Mouse (Mus musculus) intestine, embryonic 16.5 days (tissue): ENCODE measurements at regions not wholly inside any gene's neighbourhood (a gene's known extent, or its start where the extent isn't known, plus 50 kb on each side); places are given as distances from the start of the nearest gene placed in this dataset.

ENCODE experiments used
- ATAC-seq: fragments of 200-750 bp; cut with Nextera tagmentation; 2 replicates; pipeline ENCODE4 v1.8.0; 2017; ENCODE audit warnings: moderate TSS enrichment, moderate library complexity
- H3K27ac ChIP-seq: fragments of 300-500 bp; sonication (generic); 2 replicates; pipeline ENCODE4 v1.5.1; 2014; ENCODE audit warnings: mild to moderate bottlenecking, low read length
- H3K27me3 ChIP-seq: fragments of 300-500 bp; sonication (generic); replicated peaks from 2 replicates; pipeline ENCODE4 v1.6.1; 2014; ENCODE audit warnings: low read length, control low read depth, mixed read lengths; ENCODE audit not compliant: control insufficient read depth, insufficient read depth
- H3K36me3 ChIP-seq: fragments of 300-500 bp; sonication (generic); 2 replicates; pipeline ENCODE4 v1.6.1; 2014; ENCODE audit warnings: low read length, control low read depth; ENCODE audit not compliant: control insufficient read depth, insufficient read depth
- H3K4me1 ChIP-seq: fragments of 300-500 bp; sonication (generic); 2 replicates; pipeline ENCODE4 v1.6.1; 2014; ENCODE audit warnings: low read length, control low read depth, mixed read lengths; ENCODE audit not compliant: control insufficient read depth, insufficient read depth
- H3K4me2 ChIP-seq: fragments of 300-500 bp; sonication (generic); 2 replicates; pipeline ENCODE4 v1.6.1; 2014; ENCODE audit warnings: low read depth, low read length, control low read depth
- H3K4me3 ChIP-seq: fragments of 300-500 bp; sonication (generic); 2 replicates; pipeline ENCODE4 v1.5.1; 2014; ENCODE audit warnings: mild to moderate bottlenecking, low read length
- H3K9ac ChIP-seq: fragments of 300-500 bp; sonication (generic); 2 replicates; pipeline ENCODE4 v1.6.1; 2014; ENCODE audit warnings: low read depth, low read length
- H3K9me3 ChIP-seq: fragments of 300-500 bp; sonication (generic); 2 replicates; pipeline ENCODE4 v1.6.1; 2016; ENCODE audit warnings: low read length, control low read depth; ENCODE audit not compliant: control insufficient read depth
- WGBS: fragments of 180-500 bp; shearing (Covaris S2); extraction: QIAGEN DNeasy Blood & Tissue Kit; methylation state at CpG from one replicate; pipeline ENCODE4 v1.1.7; 2014; 5-methylcytosine and 5-hydroxymethylcytosine counted together

- no peak overlapping the region for H3K27ac ChIP-seq
- no peak overlapping the region for H3K9ac ChIP-seq
- no peak overlapping the region for H3K4me2 ChIP-seq
- H3K36me3 ChIP-seq: no peaks in the 10 kb centered on the region
- H3K27me3 ChIP-seq: no peaks in the 10 kb centered on the region
- no peaks in the 10 kb centered on the region for H3K4me1 ChIP-seq
- H3K9me3 ChIP-seq: no peaks in the 10 kb centered on the region
- H3K4me3 ChIP-seq: no peak overlapping the region
- no peak for ATAC-seq
- WGBS: 72% methylated on average over 7 of the region's 7 CpGs
These were observed 138.4 kb upstream of the Med14 start for GRCm38 (mm10) chrX:12900256-12900655.

GRCm38 (mm10) chrX:12891468-12891867, 129.6 kb upstream of the Med14 start:
- no peak for ATAC-seq
- H3K4me1 ChIP-seq: no peaks in the 10 kb centered on the region
- H3K4me2 ChIP-seq: no peak overlapping the region
- 72% methylated on average over 7 of the region's 7 CpGs for WGBS
- H3K27me3 ChIP-seq: no peaks in the 10 kb centered on the region
- H3K9me3 ChIP-seq: no peaks in the 10 kb centered on the region
- H3K36me3 ChIP-seq: no peaks in the 10 kb centered on the region
- H3K27ac ChIP-seq: no peak overlapping the region
- no peak overlapping the region for H3K9ac ChIP-seq
- no peak overlapping the region for H3K4me3 ChIP-seq

GRCm38 (mm10) chrX:12889482-12889808, 127.6 kb upstream of the Med14 start:
- ATAC-seq: no peak
- Histone ChIP-seq H3K9ac (no peak overlapping the region), H3K36me3 (no peaks in the 10 kb centered on the region), H3K4me1 (no peaks in the 10 kb centered on the region), H3K9me3 (no peaks in the 10 kb centered on the region), H3K4me2 (no peak overlapping the region), H3K27me3 (no peaks in the 10 kb centered on the region), H3K27ac (no peak overlapping the region), H3K4me3 (no peak overlapping the region)
- WGBS: 76% methylated on average over 3 of the region's 3 CpGs

GRCm38 (mm10) chrX:12888708-12889481, 127.0 kb upstream of the Med14 start:
- no peak overlapping the region for H3K27ac ChIP-seq
- no peak overlapping the region for H3K9ac ChIP-seq
- ATAC-seq: no peak
- H3K27me3 ChIP-seq: no peaks in the 10 kb centered on the region
- 63% methylated on average over 3 of the region's 3 CpGs for WGBS
- no peaks in the 10 kb centered on the region for H3K9me3 ChIP-seq
- no peaks in the 10 kb centered on the region for H3K36me3 ChIP-seq
- no peaks in the 10 kb centered on the region for H3K4me1 ChIP-seq
- H3K4me3 ChIP-seq: no peak overlapping the region
- H3K4me2 ChIP-seq: no peak overlapping the region

- Histone ChIP-seq H3K4me2 (no peak overlapping the region), H3K9ac (no peak overlapping the region), H3K27ac (no peak overlapping the region), H3K36me3 (no peaks in the 10 kb centered on the region), H3K9me3 (no peaks in the 10 kb centered on the region), H3K4me3 (no peak overlapping the region), H3K4me1 (no peaks in the 10 kb centered on the region), H3K27me3 (no peaks in the 10 kb centered on the region)
- no peak for ATAC-seq
- WGBS: 62% methylated on average over 11 of the region's 11 CpGs
These were observed 126.3 kb upstream of the Med14 start for GRCm38 (mm10) chrX:12888010-12888707.

- H3K36me3 ChIP-seq: no peaks in the 10 kb centered on the region
- no peaks in the 10 kb centered on the region for H3K27me3 ChIP-seq
- H3K9me3 ChIP-seq: no peaks in the 10 kb centered on the region
- H3K9ac ChIP-seq: no peak overlapping the region
- WGBS: 50% methylated on average over 2 of the region's 2 CpGs
- no peak overlapping the region for H3K4me2 ChIP-seq
- no peaks in the 10 kb centered on the region for H3K4me1 ChIP-seq
- no peak overlapping the region for H3K27ac ChIP-seq
- no peak overlapping the region for H3K4me3 ChIP-seq
- ATAC-seq: no peak
These were observed 125.6 kb upstream of the Med14 start for GRCm38 (mm10) chrX:12887516-12887915.

- 28% methylated on average over 18 of the region's 18 CpGs for WGBS
- ATAC-seq: 0 out of 2 replicates have a peak, but pooled peaks have one; percentile 11
- H3K4me1 ChIP-seq: no peaks in the 10 kb centered on the region
- H3K4me3 ChIP-seq: peak overlapping the region; percentile 23
- H3K4me2 ChIP-seq: peak overlapping the region; percentile 38
- H3K9ac ChIP-seq: no peak overlapping the region
- no peak overlapping the region for H3K27ac ChIP-seq
- no peaks in the 10 kb centered on the region for H3K9me3 ChIP-seq
- H3K36me3 ChIP-seq: no peaks in the 10 kb centered on the region
- no peaks in the 10 kb centered on the region for H3K27me3 ChIP-seq
These were observed 124.5 kb upstream of the Med14 start for GRCm38 (mm10) chrX:12886160-12887048.

GRCm38 (mm10) chrX:12879233-12879632, 117.4 kb upstream of the Med14 start:
- Histone ChIP-seq H3K27ac (no peak overlapping the region), H3K4me2 (no peak overlapping the region), H3K4me3 (no peak overlapping the region), H3K9ac (no peak overlapping the region), H3K4me1 (no peaks in the 10 kb centered on the region), H3K9me3 (no peaks in the 10 kb centered on the region), H3K27me3 (no peaks in the 10 kb centered on the region), H3K36me3 (no peaks in the 10 kb centered on the region)
- ATAC-seq: no peak
- 40% methylated on average over 3 of the region's 3 CpGs for WGBS

- H3K27me3 ChIP-seq: no peaks in the 10 kb centered on the region
- no peak for ATAC-seq
- 32% methylated on average over 4 of the region's 4 CpGs for WGBS
These were observed 115.6 kb upstream of the Med14 start for GRCm38 (mm10) chrX:12877506-12877905.

More at GRCm38 (mm10) chrX:12877506-12877905, 115.6 kb upstream of the Med14 start:
- H3K36me3 ChIP-seq: no peaks in the 10 kb centered on the region
- H3K9me3 ChIP-seq: no peaks in the 10 kb centered on the region
- no peak overlapping the region for H3K4me3 ChIP-seq
- no peak overlapping the region for H3K9ac ChIP-seq
- no peak overlapping the region for H3K27ac ChIP-seq
- H3K4me2 ChIP-seq: no peak overlapping the region
- no peaks in the 10 kb centered on the region for H3K4me1 ChIP-seq
